Comparison of ENCODE assay signal across 8 mouse cellular contexts in genomic region chr14:99046031-99046781, GRCm38 (mm10). TPM values are rescaled to one million over a fixed set of nuclear protein-coding genes. Genes with fewer than 3 reads are reported as not detected.
A peak's percentile ranks its signal among the peaks of the same experiment; 100 is the strongest.
DNase-seq lines count a peak whose midpoint lies in the region; ATAC-seq and TF ChIP-seq lines count a peak whose summit lies in the region.

Mzt1 (minus strand) TSS chr14:99046134.
Bora (plus strand) TSS chr14:99046222.

- no peaks in the 10 kb centered on the region for H3K27me3 ChIP-seq in forebrain, embryonic 10.5 days (ENCODE audit: poor library complexity, severe bottlenecking)
- no peaks in the 10 kb centered on the region for H3K27me3 ChIP-seq in heart, embryonic 15.5 days
- no peaks in the 10 kb centered on the region for H3K27me3 ChIP-seq in liver, embryonic 14.5 days (ENCODE audit: control insufficient read depth, insufficient read depth, low read length)
- no peaks in the 10 kb centered on the region for H3K27me3 ChIP-seq in neural tube, embryonic 11.5 days (ENCODE audit: control insufficient read depth, insufficient read depth, low read length)
- H3K27me3 ChIP-seq in stomach, postnatal 0 days (ENCODE audit: control insufficient read depth, insufficient read depth, low read length) = no peaks in the 10 kb centered on the region

- H3K4me1 ChIP-seq in forebrain, embryonic 10.5 days = peaks cover 33% of the 10 kb centered on the region
- peaks cover 35% of the 10 kb centered on the region for H3K4me1 ChIP-seq in heart, embryonic 15.5 days (replicated peaks)
- peaks cover 10 to 23% of the 10 kb centered on the region in 2 experiments for H3K4me1 ChIP-seq in liver, embryonic 14.5 days (replicated peaks; ENCODE audit: control insufficient read depth in 2 of 2, insufficient read depth in 2 of 2, low read length in 1 of 2)
- H3K4me1 ChIP-seq in neural tube, embryonic 11.5 days (ENCODE audit: control insufficient read depth, insufficient read depth, low read length) = peaks cover 11% of the 10 kb centered on the region
- H3K4me1 ChIP-seq in stomach, postnatal 0 days (replicated peaks; ENCODE audit: control insufficient read depth, insufficient read depth) = peaks cover 5% of the 10 kb centered on the region; the same call in 1 of the 2 replicates

- H3K4me2 ChIP-seq in heart, embryonic 15.5 days = peak within 1 kb of the TSS; percentile 75
- H3K4me2 ChIP-seq in liver, embryonic 14.5 days (ENCODE audit: low read depth) = peak within 1 kb of the TSS; percentile 76
- H3K4me2 ChIP-seq in neural tube, embryonic 11.5 days (ENCODE audit: low read depth) = peak within 1 kb of the TSS; percentile 68
- H3K4me2 ChIP-seq in stomach, postnatal 0 days (replicated peaks; ENCODE audit: low read depth) = peak within 1 kb of the TSS; percentile 83

- H3K9me3 ChIP-seq in forebrain, embryonic 10.5 days = no peaks in the 10 kb centered on the region
- no peaks in the 10 kb centered on the region for H3K9me3 ChIP-seq in heart, embryonic 15.5 days (replicated peaks)
- H3K9me3 ChIP-seq in liver, embryonic 14.5 days (ENCODE audit: control insufficient read depth, low read length) = no peaks in the 10 kb centered on the region
- H3K9me3 ChIP-seq in neural tube, embryonic 11.5 days (ENCODE audit: control insufficient read depth, low read length) = no peaks in the 10 kb centered on the region
- H3K9me3 ChIP-seq in stomach, postnatal 0 days (ENCODE audit: control insufficient read depth, low read length) = no peaks in the 10 kb centered on the region

- peak within 1 kb of the TSS; percentile 98 for H3K9ac ChIP-seq in heart, embryonic 15.5 days
- H3K9ac ChIP-seq in liver, embryonic 14.5 days (replicated peaks) = peak within 1 kb of the TSS; percentile 98
- peak within 1 kb of the TSS; percentile 97 for H3K9ac ChIP-seq in neural tube, embryonic 11.5 days (ENCODE audit: low read length)
- peak within 1 kb of the TSS; percentile 91 for H3K9ac ChIP-seq in stomach, postnatal 0 days (ENCODE audit: low read length)

- peak within 1 kb of the TSS; percentile 96 for H3K27ac ChIP-seq in forebrain, embryonic 10.5 days
- peak within 1 kb of the TSS; percentile 91 for H3K27ac ChIP-seq in heart, embryonic 15.5 days
- H3K27ac ChIP-seq in liver, embryonic 14.5 days = peak within 1 kb of the TSS; percentile 88
- peak within 1 kb of the TSS; percentile 90 for H3K27ac ChIP-seq in neural tube, embryonic 11.5 days (ENCODE audit: low read depth, low read length)
- peak within 1 kb of the TSS; percentile 94 for H3K27ac ChIP-seq in stomach, postnatal 0 days (replicated peaks)

- ATAC-seq in CD4-positive, CD25-positive, alpha-beta regulatory T cell, adult 4 months = peak; percentile 87
- ATAC-seq in heart, embryonic 15.5 days (replicated peaks; ENCODE audit: insufficient number of reproducible peaks, insufficient read depth, low FRiP score, low read depth) = peak; percentile 95
- ATAC-seq in liver, embryonic 14.5 days (ENCODE audit: insufficient read depth) = peak; percentile 91
- peak; percentile 95 for ATAC-seq in neural tube, embryonic 11.5 days (ENCODE audit: insufficient read depth, low FRiP score, low TSS enrichment)
- peak; percentile 97 for ATAC-seq in stomach, postnatal 0 days (ENCODE audit: low FRiP score, low TSS enrichment)

- TF ChIP-seq CTCF in liver, embryonic 14.5 days (IDR thresholded peaks at IDR 0.05; ENCODE audit: low read depth) = no peak
- TF ChIP-seq CTCF in stomach, postnatal 0 days (IDR thresholded peaks at IDR 0.05; ENCODE audit: low read depth) = no peak

- H3K36me3 ChIP-seq in forebrain, embryonic 10.5 days (replicated peaks) = peaks cover 29% of the 10 kb centered on the region
- peaks cover 13% of the 10 kb centered on the region; the same call in 1 of the 2 replicates for H3K36me3 ChIP-seq in heart, embryonic 15.5 days
- H3K36me3 ChIP-seq in liver, embryonic 14.5 days (replicated peaks; ENCODE audit: control insufficient read depth, insufficient read depth, low read depth) = peaks cover under 1% of the 10 kb centered on the region
- H3K36me3 ChIP-seq in neural tube, embryonic 11.5 days (ENCODE audit: control insufficient read depth, insufficient read depth, low read length) = no peaks in the 10 kb centered on the region
- H3K36me3 ChIP-seq in stomach, postnatal 0 days (ENCODE audit: control insufficient read depth, insufficient read depth, low read length) = no peaks in the 10 kb centered on the region

- WGBS in forebrain, embryonic 10.5 days = under 1% methylated on average over 81 of the region's 81 CpGs
- under 1% methylated on average over 80 of the region's 81 CpGs for WGBS in heart, embryonic 15.5 days
- WGBS in liver, embryonic 14.5 days (ENCODE audit: insufficient replicate concordance) = under 1% methylated on average over 67 of the region's 81 CpGs
- WGBS in neural tube, embryonic 11.5 days = under 1% methylated on average over 60 of the region's 81 CpGs
- whole genome bisulfite sequencing in stomach, postnatal 0 days = under 1% methylated on average over 71 of the region's 81 CpGs

- TF ChIP-seq EP300 in liver, embryonic 14.5 days (IDR thresholded peaks at IDR 0.05; ENCODE audit: low read depth) = no peak
- no peak for TF ChIP-seq EP300 in stomach, postnatal 0 days (optimal IDR thresholded peaks at IDR 0.05)

- H3K4me3 ChIP-seq in forebrain, embryonic 10.5 days = peak within 1 kb of the TSS; percentile 93
- H3K4me3 ChIP-seq in heart, embryonic 15.5 days = peak within 1 kb of the TSS; percentile 87
- peak within 1 kb of the TSS; percentile 95 to 98 for H3K4me3 ChIP-seq in liver, embryonic 14.5 days (ENCODE audit: insufficient read depth in 1 of 2, low read depth in 2 of 2, low read length in 2 of 2)
- peak within 1 kb of the TSS; percentile 98 for H3K4me3 ChIP-seq in neural tube, embryonic 11.5 days (ENCODE audit: low read depth, low read length)
- H3K4me3 ChIP-seq in stomach, postnatal 0 days (ENCODE audit: low read depth, low read length) = peak within 1 kb of the TSS; percentile 95

- peak; percentile 91 for DNase-seq in c-Kit-negative CD71-positive TER-119-positive erythroid progenitor cells, embryonic 14.5 days (ENCODE audit: low read depth, low spot score)
- peak; percentile 95 for DNase-seq in forebrain, embryonic 10.5 days (ENCODE audit: extremely low spot score, low spot score)
- peak; percentile 93 to 97 for DNase-seq in kidney, postnatal 25 days
- peak; percentile 86 to 92 (median 89) for DNase-seq in liver, embryonic 14.5 days (ENCODE audit: low read depth in 3 of 3, low spot score in 3 of 3)
- peak; percentile 94 for DNase-seq in neural tube, embryonic 11.5 days (ENCODE audit: low spot score)
- DNase-seq in stomach, postnatal 0 days (ENCODE audit: low spot score) = peak; percentile 94

RNA-seq across cellular contexts. Expression of gene Mzt1, which starts in this region (rescaled TPM):
- 10 to 100 TPM; 39.9 to 45.2 TPM for polyA plus RNA-seq in CD4-positive, CD25-positive, alpha-beta regulatory T cell, adult 4 months (2017; shearing (Covaris generic))
- 96.5 and 109 TPM in 2 replicates for polyA plus RNA-seq in forebrain, embryonic 10.5 days (2016; fragmentation: Nextera tagmentation; extraction: Ambion mirVana)
- polyA plus RNA-seq in heart, embryonic 15.5 days (2015; fragmentation: Nextera tagmentation; extraction: Ambion mirVana) = 74.9 and 92.1 TPM in 2 replicates
- 19.1 and 25.8 TPM in 2 replicates for polyA plus RNA-seq in liver, embryonic 14.5 days (2012; rRNA removed)
- 29.5 and 30.4 TPM in 2 replicates for polyA plus RNA-seq in liver, embryonic 14.5 days (2014; fragmentation: Nextera tagmentation; extraction: Ambion mirVana)
- polyA plus RNA-seq in neural tube, embryonic 11.5 days (2014; fragmentation: Nextera tagmentation; extraction: Ambion mirVana) = 88.1 and 98.2 TPM in 2 replicates
- 52.8 and 55.8 TPM in 2 replicates for polyA plus RNA-seq in stomach, postnatal 0 days (2015; fragmentation: Nextera tagmentation; extraction: Ambion mirVana)

RNA-seq across cellular contexts. Expression of gene Bora, which starts in this region (rescaled TPM):
- 10 to 100 TPM; 26.4 TPM for polyA plus RNA-seq in CD4-positive, CD25-positive, alpha-beta regulatory T cell, adult 4 months (2017; shearing (Covaris generic))
- polyA plus RNA-seq in forebrain, embryonic 10.5 days (2016; fragmentation: Nextera tagmentation; extraction: Ambion mirVana) = 93.2 and 95.5 TPM in 2 replicates
- polyA plus RNA-seq in heart, embryonic 15.5 days (2015; fragmentation: Nextera tagmentation; extraction: Ambion mirVana) = 37.2 and 41.2 TPM in 2 replicates
- 8.9 and 12.4 TPM in 2 replicates for polyA plus RNA-seq in liver, embryonic 14.5 days (2012; rRNA removed)
- polyA plus RNA-seq in liver, embryonic 14.5 days (2014; fragmentation: Nextera tagmentation; extraction: Ambion mirVana) = 18.4 and 21.1 TPM in 2 replicates
- polyA plus RNA-seq in neural tube, embryonic 11.5 days (2014; fragmentation: Nextera tagmentation; extraction: Ambion mirVana) = 56.3 and 60.5 TPM in 2 replicates
- 12.4 and 13.8 TPM in 2 replicates for polyA plus RNA-seq in stomach, postnatal 0 days (2015; fragmentation: Nextera tagmentation; extraction: Ambion mirVana)

Comparison
In these comparisons a context has a peak if more than half of its experiments do, and no peak if none do; other contexts are left out.
1. Peak in every context shown above with its lines: DNase-seq, ATAC-seq, H3K4me3 ChIP-seq and H3K27ac ChIP-seq.